ENCODE assay signal across 9 mouse cellular contexts in genomic region chr8:45409702-45410101, GRCm38 (mm10). TPM values are rescaled to one million over a fixed set of nuclear protein-coding genes. Genes with fewer than 3 reads are reported as not detected.
DNase-seq lines count a peak whose midpoint lies in the region; ATAC-seq and TF ChIP-seq lines count a peak whose summit lies in the region.
"Had no signal": no experiment of that assay in that cellular context is flagged by ENCODE, and none has a peak within 500 bp of the region (broad histone marks: within the 10 kb centered on the region; RNA-seq: fewer than 3 reads in every experiment).

No protein-coding gene starts in this region.

- TF ChIP-seq CTCF in midbrain, postnatal 0 days (IDR thresholded peaks at IDR 0.05), result no peak

- DNase-seq in kidney, adult 18-20 months, result no peak
- peak; percentile 20 for DNase-seq in induced T-regulatory cell, adult 2 months (ENCODE audit: low read depth)
- DNase-seq in midbrain, postnatal 0 days (ENCODE audit: low spot score), result no peak
- DNase-seq in gastrocnemius, adult 18-20 months (ENCODE audit: low spot score), result no peak
- no peak for DNase-seq in adrenal gland, postnatal 25 days
- no peak for DNase-seq in embryo, embryonic 11 days

- ATAC-seq in kidney, embryonic 16.5 days (ENCODE audit: low FRiP score, low TSS enrichment), result no peak
- ATAC-seq in embryonic facial prominence, embryonic 12.5 days (ENCODE audit: insufficient number of reproducible peaks, insufficient read depth, low FRiP score, low TSS enrichment), result no peak
- no peak for ATAC-seq in midbrain, postnatal 0 days (ENCODE audit: low FRiP score)

- no peaks in the 10 kb centered on the region for H3K36me3 ChIP-seq in kidney, embryonic 16.5 days (ENCODE audit: insufficient read depth, low read length)
- no peaks in the 10 kb centered on the region for H3K36me3 ChIP-seq in embryonic facial prominence, embryonic 12.5 days
- H3K36me3 ChIP-seq in midbrain, postnatal 0 days (ENCODE audit: insufficient read depth, low read length), result no peaks in the 10 kb centered on the region

- 50% methylated on average over 4 of the region's 4 CpGs for WGBS in kidney, embryonic 16.5 days
- WGBS in embryonic facial prominence, embryonic 12.5 days, result 43% methylated on average over 4 of the region's 4 CpGs
- WGBS in midbrain, postnatal 0 days, result 52% methylated on average over 4 of the region's 4 CpGs

- H3K27me3 ChIP-seq in kidney, embryonic 16.5 days (ENCODE audit: insufficient read depth, low read length), result no peaks in the 10 kb centered on the region
- H3K27me3 ChIP-seq in embryonic facial prominence, embryonic 12.5 days, result no peaks in the 10 kb centered on the region
- no peaks in the 10 kb centered on the region for H3K27me3 ChIP-seq in midbrain, postnatal 0 days (ENCODE audit: insufficient read depth, low read length)
- H3K27me3 ChIP-seq: Patski had no signal

- H3K9me3 ChIP-seq in kidney, embryonic 16.5 days (ENCODE audit: low read length), result no peaks in the 10 kb centered on the region
- no peaks in the 10 kb centered on the region for H3K9me3 ChIP-seq in embryonic facial prominence, embryonic 12.5 days
- no peaks in the 10 kb centered on the region for H3K9me3 ChIP-seq in midbrain, postnatal 0 days (ENCODE audit: low read length)

- peaks cover 9% of the 10 kb centered on the region for H3K4me1 ChIP-seq in kidney, embryonic 16.5 days (ENCODE audit: insufficient read depth, low read length)
- H3K4me1 ChIP-seq in embryonic facial prominence, embryonic 12.5 days, result no peaks in the 10 kb centered on the region
- H3K4me1 ChIP-seq in midbrain, postnatal 0 days (ENCODE audit: insufficient read depth, low read length), result no peaks in the 10 kb centered on the region

- H3K4me2 ChIP-seq in kidney, embryonic 16.5 days (replicated peaks; ENCODE audit: low read depth, low read length), result peak overlapping the region; percentile 55
- peak overlapping the region; percentile 53 for H3K4me2 ChIP-seq in embryonic facial prominence, embryonic 12.5 days (replicated peaks)
- H3K4me2 ChIP-seq in midbrain, postnatal 0 days (ENCODE audit: low read depth, low read length, poor library complexity, severe bottlenecking), result peak overlapping the region; percentile 40

- H3K4me3 ChIP-seq in kidney, embryonic 16.5 days (ENCODE audit: low read length), result peak overlapping the region; percentile 48
- H3K4me3 ChIP-seq in embryonic facial prominence, embryonic 12.5 days, result peak overlapping the region; percentile 32
- H3K4me3 ChIP-seq in midbrain, postnatal 0 days (ENCODE audit: low read depth, low read length), result peak overlapping the region; percentile 22

- H3K27ac ChIP-seq in kidney, embryonic 16.5 days (ENCODE audit: low read length), result peak overlapping the region; percentile 47
- H3K27ac ChIP-seq in embryonic facial prominence, embryonic 12.5 days, result 0 out of 2 replicates have a peak overlapping the region, but pooled peaks have one; percentile 41
- no peak overlapping the region for H3K27ac ChIP-seq in midbrain, postnatal 0 days (ENCODE audit: low read depth, low read length)

- peak overlapping the region; percentile 65 for H3K9ac ChIP-seq in kidney, embryonic 16.5 days (replicated peaks; ENCODE audit: low read length)
- H3K9ac ChIP-seq in embryonic facial prominence, embryonic 12.5 days, result no peak overlapping the region
- H3K9ac ChIP-seq in midbrain, postnatal 0 days (replicated peaks; ENCODE audit: low read length, poor library complexity, severe bottlenecking), result no peak overlapping the region

RNA-seq across cellular contexts. Expression of gene Tlr3, which starts 1.2 kb away (rescaled TPM):
- polyA plus RNA-seq in kidney, embryonic 16.5 days (2015; fragmentation: Nextera tagmentation; extraction: Ambion mirVana), result 3.1 and 3.9 TPM in 2 replicates
- 1.2 and 1.4 TPM in 2 replicates for polyA plus RNA-seq in embryonic facial prominence, embryonic 12.5 days (2016; fragmentation: Nextera tagmentation; extraction: Ambion mirVana)
- 1.2 and 2.5 TPM in 2 replicates for total RNA-seq in midbrain, postnatal 0 days (2014; rRNA removed)
- polyA plus RNA-seq in midbrain, postnatal 0 days (2015; fragmentation: Nextera tagmentation; extraction: Ambion mirVana), result 0.96 and 1.7 TPM in 2 replicates
- total RNA-seq in gastrocnemius, adult 18-20 months (2021), result 1 to 10 TPM in 1 of 2 experiments, under 1 TPM in 1; 0.75 to 1.3 TPM
- total RNA-seq in adrenal gland, postnatal 25 days (2021), result 7.7 and 9.0 TPM in 2 replicates

RNA-seq across cellular contexts. Expression of gene Fam149a, which starts 27.6 kb away (rescaled TPM):
- 44.4 and 52.0 TPM in 2 replicates for polyA plus RNA-seq in kidney, embryonic 16.5 days (2015; fragmentation: Nextera tagmentation; extraction: Ambion mirVana)
- polyA plus RNA-seq in embryonic facial prominence, embryonic 12.5 days (2016; fragmentation: Nextera tagmentation; extraction: Ambion mirVana), result 10.1 and 13.0 TPM in 2 replicates
- 34.7 and 37.3 TPM in 2 replicates for total RNA-seq in midbrain, postnatal 0 days (2014; rRNA removed)
- 18.4 and 19.7 TPM in 2 replicates for polyA plus RNA-seq in midbrain, postnatal 0 days (2015; fragmentation: Nextera tagmentation; extraction: Ambion mirVana)
- total RNA-seq in gastrocnemius, adult 18-20 months (2021), result 1 to 10 TPM; 1.7 to 2.1 TPM
- 5.9 and 8.0 TPM in 2 replicates for total RNA-seq in adrenal gland, postnatal 25 days (2021)
